Mouse (Mus musculus) thymus, adult 2 months (tissue): ENCODE data around the gene Cmtr2.

Source experiments
- CTCF ChIP-seq: fragments of 200-500 bp; IDR thresholded peaks from 2 replicates; pipeline ENCODE4 v1.5.1; 2012; ENCODE audit warnings: mild to moderate bottlenecking, control low read depth, low read length, moderate library complexity, borderline replicate concordance; ENCODE audit not compliant: control insufficient read depth, poor library complexity, insufficient read depth; ENCODE audit errors: extremely low read depth
- POLR2A ChIP-seq: fragments of 200-500 bp; IDR thresholded peaks from 2 replicates; pipeline ENCODE4 v1.6.1; 2012; ENCODE audit warnings: mild to moderate bottlenecking, low read length, control low read depth, moderate library complexity; ENCODE audit not compliant: control insufficient read depth, poor library complexity, insufficient read depth; ENCODE audit errors: extremely low read depth

- TF ChIP-seq POLR2A, result no peak
- no peak for TF ChIP-seq CTCF
Measured at GRCm38 (mm10) chr8:110266741-110267140, 51.3 kb downstream of the Cmtr2 start, which contains the start of gene Hydin.
